Mouse (Mus musculus) ES-Bruce4 (cell line): ENCODE data around the gene Sec22a.

ENCODE experiments used
- CTCF ChIP-seq: IDR thresholded peaks from one replicate; pipeline ENCODE4 v1.8.1; 2011; ENCODE audit warnings: low read depth, low read length
- EP300 ChIP-seq: IDR thresholded peaks from 2 replicates; pipeline ENCODE4 v1.6.1; 2011; ENCODE audit warnings: low read depth, low read length; ENCODE audit not compliant: insufficient read depth
- POLR2A ChIP-seq: IDR thresholded peaks from one replicate; pipeline ENCODE4 v1.8.1; 2011; ENCODE audit warnings: low read length; ENCODE audit not compliant: insufficient read depth

GRCm38 (mm10) chr16:35330451-35330850 lies 33.3 kb downstream of the Sec22a start:
- TF ChIP-seq CTCF (no peak), EP300 (no peak), POLR2A (no peak)
